Mouse (Mus musculus) bone marrow macrophage, adult 2 months (primary cell): ENCODE data around the gene Lurap1.

Source experiments
- CTCF ChIP-seq: IDR thresholded peaks from 2 replicates; pipeline ENCODE4 v1.5.1; 2012; ENCODE audit warnings: low read depth, mild to moderate bottlenecking, low read length, moderate library complexity
- POLR2A ChIP-seq: IDR thresholded peaks from 2 replicates; pipeline ENCODE4 v1.6.1; 2012; ENCODE audit warnings: mild to moderate bottlenecking, low read depth, low read length, borderline replicate concordance

DNA sequence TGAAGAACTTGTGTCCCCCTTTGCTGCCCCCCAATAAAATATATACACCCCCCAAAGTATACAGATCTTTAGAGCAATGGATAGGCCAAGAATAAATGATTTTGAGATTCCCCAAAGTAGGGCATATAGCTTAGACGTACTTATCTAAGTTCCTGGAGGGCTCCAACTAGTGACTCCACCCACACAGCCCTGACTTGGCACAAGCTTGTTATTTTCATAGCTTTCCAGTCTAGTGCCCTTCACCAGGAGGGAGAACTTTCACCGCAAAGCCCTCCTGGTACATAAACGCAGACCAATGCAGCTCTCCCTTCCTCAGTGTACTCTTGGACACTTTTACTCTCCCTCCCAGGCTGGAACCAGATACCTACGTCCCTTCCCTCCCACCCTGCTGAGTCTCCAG lies 11.0 kb upstream of the Lurap1 start:
- no peak for TF ChIP-seq POLR2A
- no peak for TF ChIP-seq CTCF
